ENCODE assay signal across 20 mouse cellular contexts in genomic region chr1:106321432-106322126, GRCm38 (mm10).
A peak's percentile ranks its signal among the peaks of the same experiment; 100 is the strongest.
DNase-seq lines count a peak whose midpoint lies in the region; ATAC-seq lines count a peak whose summit lies in the region.
"Had no signal": no experiment of that assay in that cellular context is flagged by ENCODE, and none has a peak within 500 bp of the region (broad histone marks: within the 10 kb centered on the region; RNA-seq: fewer than 3 reads in every experiment).

No protein-coding gene starts in this region.

- no peak overlapping the region for H3K4me2 ChIP-seq in embryonic facial prominence, embryonic 14.5 days (ENCODE audit: low read depth, low read length)
- H3K4me2 ChIP-seq: liver, embryonic 11.5 days; lung, embryonic 15.5 days had no signal

- no peak overlapping the region for H3K9ac ChIP-seq in embryonic facial prominence, embryonic 14.5 days (ENCODE audit: low read depth, low read length)
- H3K9ac ChIP-seq: lung, embryonic 15.5 days had no signal

- ATAC-seq in embryonic facial prominence, embryonic 14.5 days (ENCODE audit: low read depth): no peak
- ATAC-seq in inflammation-experienced regulatory T-cells, adult 6 months: peak; percentile 38
- ATAC-seq: hindbrain, embryonic 16.5 days had no signal

- H3K4me3 ChIP-seq in embryonic facial prominence, embryonic 14.5 days (ENCODE audit: low read depth, low read length): no peak overlapping the region
- H3K4me3 ChIP-seq in embryonic facial prominence, embryonic 10.5 days: no peak overlapping the region
- H3K4me3 ChIP-seq: heart, embryonic 10.5 days; lung, embryonic 15.5 days had no signal

- no peaks in the 10 kb centered on the region for H3K27me3 ChIP-seq in embryonic facial prominence, embryonic 14.5 days (replicated peaks; ENCODE audit: control insufficient read depth, insufficient read depth, low read length)
- H3K27me3 ChIP-seq in embryonic facial prominence, embryonic 10.5 days (replicated peaks; ENCODE audit: low read depth, poor library complexity, severe bottlenecking): no peaks in the 10 kb centered on the region
- H3K27me3 ChIP-seq: lung, embryonic 15.5 days had no signal

- 82% methylated on average over 8 of the region's 8 CpGs for WGBS in embryonic facial prominence, embryonic 14.5 days
- WGBS in embryonic facial prominence, embryonic 10.5 days: 91% methylated on average over 8 of the region's 8 CpGs

- H3K27ac ChIP-seq in embryonic facial prominence, embryonic 14.5 days (replicated peaks; ENCODE audit: low read depth, low read length): no peak overlapping the region
- H3K27ac ChIP-seq in embryonic facial prominence, embryonic 10.5 days (replicated peaks): no peak overlapping the region
- H3K27ac ChIP-seq: heart, embryonic 10.5 days; lung, embryonic 15.5 days had no signal

- peaks cover 8% of the 10 kb centered on the region; the same call in 1 of the 2 replicates for H3K4me1 ChIP-seq in embryonic facial prominence, embryonic 14.5 days (ENCODE audit: control insufficient read depth, insufficient read depth, low read length)
- no peaks in the 10 kb centered on the region; the same call in 1 of the 2 replicates for H3K4me1 ChIP-seq in embryonic facial prominence, embryonic 10.5 days

- H3K36me3 ChIP-seq in embryonic facial prominence, embryonic 14.5 days (ENCODE audit: control insufficient read depth, insufficient read depth, low read length): no peaks in the 10 kb centered on the region; the same call in 1 of the 2 replicates
- H3K36me3 ChIP-seq in embryonic facial prominence, embryonic 10.5 days (replicated peaks): peaks cover 12% of the 10 kb centered on the region; the same call in 1 of the 2 replicates
- H3K36me3 ChIP-seq: lung, embryonic 15.5 days had no signal

- H3K9me3 ChIP-seq in embryonic facial prominence, embryonic 14.5 days (ENCODE audit: control insufficient read depth, low read length): no peaks in the 10 kb centered on the region
- no peaks in the 10 kb centered on the region for H3K9me3 ChIP-seq in embryonic facial prominence, embryonic 10.5 days
- H3K9me3 ChIP-seq: heart, embryonic 10.5 days; lung, embryonic 15.5 days had no signal

- DNase-seq in embryonic facial prominence, embryonic 14.5 days (ENCODE audit: low spot score): peak; percentile 42
- no peak for DNase-seq in embryonic facial prominence, embryonic 10.5 days (ENCODE audit: low spot score)
- peak; percentile 21 to 45 for DNase-seq in spleen, postnatal 36 days (ENCODE audit: low spot score in 2 of 2)
- DNase-seq in spleen, postnatal 14 days (ENCODE audit: low spot score in 2 of 2): no peak
- DNase-seq in neural tube, embryonic 10.5 days (ENCODE audit: extremely low spot score, low spot score): no peak
- no peak for DNase-seq in thymus, postnatal 10 days (ENCODE audit: low spot score in 2 of 2)
- no peak for DNase-seq in frontal cortex, postnatal 36 days (ENCODE audit: low spot score in 2 of 2)
- DNase-seq: cerebellum, adult 9-11 months; gastrocnemius, postnatal 25 days; heart, postnatal 10 days; kidney, adult 2 months; kidney, postnatal 25 days; midbrain, embryonic 14.5 days; right cerebral cortex, adult 18-20 months; thymus, postnatal 36 days had no signal

Comparison
In these comparisons a context has a peak if more than half of its experiments do, and no peak if none do; other contexts are left out.
1. DNase-seq: peak in embryonic facial prominence, embryonic 14.5 days (single experiment) and spleen, postnatal 36 days (2 of 2); none in embryonic facial prominence, embryonic 10.5 days (single experiment), spleen, postnatal 14 days (0 of 2), neural tube, embryonic 10.5 days (single experiment), thymus, postnatal 10 days (0 of 2) and frontal cortex, postnatal 36 days (0 of 2).